9 mouse cellular contexts compared by ENCODE assay signal in the genomic region with DNA sequence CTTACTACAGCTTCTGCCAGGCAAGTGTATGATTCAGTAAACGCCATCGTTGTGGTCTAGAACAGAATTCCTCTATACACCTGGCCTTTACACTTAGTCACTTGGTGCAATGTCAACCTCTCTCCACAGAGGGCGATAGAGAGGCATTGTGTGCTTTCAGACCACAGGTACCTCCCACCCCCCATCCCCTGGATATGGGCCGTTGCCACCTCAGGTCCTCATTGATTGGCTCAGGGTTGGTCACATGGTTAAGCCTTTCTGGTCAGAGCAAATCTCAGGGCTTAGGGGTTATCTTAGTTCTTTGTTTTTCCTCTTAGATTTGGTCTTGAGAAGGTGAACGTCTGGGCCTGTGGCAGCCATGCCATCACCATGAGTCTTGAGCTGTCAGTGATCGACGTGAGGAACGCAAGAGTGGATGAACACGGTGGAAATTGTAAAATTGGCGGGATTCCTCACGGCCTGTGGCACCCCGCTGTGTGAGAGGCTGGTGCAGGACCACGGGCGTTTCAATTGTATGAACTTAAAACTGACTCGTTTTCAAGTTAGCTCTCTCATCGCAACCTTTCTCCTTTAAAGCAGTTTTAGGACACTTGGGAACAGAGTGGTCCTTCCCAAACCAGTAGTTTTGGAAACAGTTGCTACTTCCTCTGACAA. TPM values are rescaled to one million over a fixed set of nuclear protein-coding genes. Genes with fewer than 3 reads are reported as not detected.
DNase-seq lines count a peak whose midpoint lies in the region; ATAC-seq and TF ChIP-seq lines count a peak whose summit lies in the region.
"Had no signal": no experiment of that assay in that cellular context is flagged by ENCODE, and none has a peak within 500 bp of the region (broad histone marks: within the 10 kb centered on the region; RNA-seq: fewer than 3 reads in every experiment).

No protein-coding gene starts in this region.

- no peaks in the 10 kb centered on the region for H3K27me3 ChIP-seq in cerebellum, adult 2 months (ENCODE audit: control insufficient read depth, insufficient read depth, low read length)
- H3K27me3 ChIP-seq in forebrain, embryonic 15.5 days: no peaks in the 10 kb centered on the region
- no peaks in the 10 kb centered on the region for H3K27me3 ChIP-seq in limb, embryonic 13.5 days
- no peaks in the 10 kb centered on the region for H3K27me3 ChIP-seq in midbrain, postnatal 0 days (ENCODE audit: insufficient read depth, low read length)

- no peaks in the 10 kb centered on the region for H3K4me1 ChIP-seq in cerebellum, adult 2 months (ENCODE audit: control insufficient read depth, insufficient read depth, low read length)
- peaks cover 31% of the 10 kb centered on the region for H3K4me1 ChIP-seq in forebrain, embryonic 15.5 days
- peaks cover 9% of the 10 kb centered on the region; the same call in 1 of the 2 replicates for H3K4me1 ChIP-seq in limb, embryonic 13.5 days
- no peaks in the 10 kb centered on the region for H3K4me1 ChIP-seq in midbrain, postnatal 0 days (ENCODE audit: insufficient read depth, low read length)

- no peak overlapping the region for H3K9ac ChIP-seq in forebrain, embryonic 15.5 days (replicated peaks)
- H3K9ac ChIP-seq in limb, embryonic 13.5 days: no peak overlapping the region; the same call in 1 of the 2 replicates
- no peak overlapping the region for H3K9ac ChIP-seq in midbrain, postnatal 0 days (replicated peaks; ENCODE audit: low read length, poor library complexity, severe bottlenecking)

- no peaks in the 10 kb centered on the region for H3K9me3 ChIP-seq in forebrain, embryonic 15.5 days
- no peaks in the 10 kb centered on the region for H3K9me3 ChIP-seq in limb, embryonic 13.5 days
- H3K9me3 ChIP-seq in midbrain, postnatal 0 days (ENCODE audit: low read length): no peaks in the 10 kb centered on the region

- TF ChIP-seq POLR2A in cerebellum, adult 2 months (IDR thresholded peaks at IDR 0.05; ENCODE audit: borderline replicate concordance, insufficient read depth, low read length): no peak

- no peaks in the 10 kb centered on the region for H3K36me3 ChIP-seq in forebrain, embryonic 15.5 days
- no peaks in the 10 kb centered on the region for H3K36me3 ChIP-seq in limb, embryonic 13.5 days
- H3K36me3 ChIP-seq in midbrain, postnatal 0 days (ENCODE audit: insufficient read depth, low read length): no peaks in the 10 kb centered on the region
- H3K36me3 ChIP-seq: G1E had no signal

- peak; percentile 59; the same call in 1 of the 2 replicates for TF ChIP-seq CTCF in cerebellum, adult 2 months (IDR thresholded peaks at IDR 0.05; ENCODE audit: borderline replicate concordance, insufficient read depth, low read depth, low read length)
- peak; percentile 80 for TF ChIP-seq CTCF in midbrain, postnatal 0 days (IDR thresholded peaks at IDR 0.05)

- 13% methylated on average over 16 of the region's 16 CpGs for WGBS in cerebellum, adult 2 months
- 16% methylated on average over 16 of the region's 16 CpGs for WGBS in forebrain, embryonic 15.5 days
- WGBS in limb, embryonic 13.5 days: 13% methylated on average over 16 of the region's 16 CpGs
- 14% methylated on average over 16 of the region's 16 CpGs for WGBS in midbrain, postnatal 0 days

- DNase-seq in cerebellum, adult 2 months: no peak
- DNase-seq in cerebellum, adult 8-10 months: no peak
- peak; percentile 38 for DNase-seq in NIH3T3 (ENCODE audit: low read depth)
- DNase-seq in midbrain, postnatal 0 days (ENCODE audit: low spot score): peak; percentile 59
- no peak for DNase-seq in spleen, adult 12 weeks (ENCODE audit: low spot score)

- no peak overlapping the region for H3K4me2 ChIP-seq in forebrain, embryonic 15.5 days (replicated peaks)
- peak overlapping the region; percentile 51 for H3K4me2 ChIP-seq in limb, embryonic 13.5 days (replicated peaks)
- H3K4me2 ChIP-seq in midbrain, postnatal 0 days (ENCODE audit: low read depth, low read length, poor library complexity, severe bottlenecking): no peak overlapping the region

- no peak for ATAC-seq in forebrain, embryonic 15.5 days (replicated peaks)
- peak; percentile 16; the same call in 1 of the 2 replicates for ATAC-seq in limb, embryonic 13.5 days (ENCODE audit: low FRiP score, low read depth)
- no peak for ATAC-seq in midbrain, postnatal 0 days (ENCODE audit: low FRiP score)
- ATAC-seq in frontal cortex, adult (ENCODE audit: low TSS enrichment): no peak

- H3K27ac ChIP-seq in cerebellum, adult 2 months (ENCODE audit: insufficient read depth, low read length): no peak overlapping the region
- H3K27ac ChIP-seq in forebrain, embryonic 15.5 days (replicated peaks): peak overlapping the region; percentile 68
- no peak overlapping the region for H3K27ac ChIP-seq in limb, embryonic 13.5 days
- no peak overlapping the region for H3K27ac ChIP-seq in midbrain, postnatal 0 days (ENCODE audit: low read depth, low read length)

- no peak overlapping the region for H3K4me3 ChIP-seq in cerebellum, adult 2 months (replicated peaks; ENCODE audit: insufficient read depth, low read depth, low read length)
- no peak overlapping the region for H3K4me3 ChIP-seq in forebrain, embryonic 15.5 days
- peak overlapping the region; percentile 26 for H3K4me3 ChIP-seq in limb, embryonic 13.5 days
- no peak overlapping the region for H3K4me3 ChIP-seq in midbrain, postnatal 0 days (ENCODE audit: low read depth, low read length)

RNA-seq across cellular contexts. Expression of a gene that starts 22.3 kb away (rescaled TPM):
- 13.4 and 14.1 TPM in 2 replicates for polyA plus RNA-seq in cerebellum, adult 2 months (2012; rRNA removed)
- polyA plus RNA-seq in forebrain, embryonic 15.5 days (2015; fragmentation: Nextera tagmentation; extraction: Ambion mirVana): 10.2 and 10.3 TPM in 2 replicates
- 6.7 and 7.0 TPM in 2 replicates for polyA plus RNA-seq in limb, embryonic 13.5 days (2015; fragmentation: Nextera tagmentation; extraction: Ambion mirVana)
- total RNA-seq in midbrain, postnatal 0 days (2014; rRNA removed): 19.3 and 20.9 TPM in 2 replicates
- polyA plus RNA-seq in midbrain, postnatal 0 days (2015; fragmentation: Nextera tagmentation; extraction: Ambion mirVana): 7.4 and 7.5 TPM in 2 replicates

RNA-seq across cellular contexts. Expression of a gene that starts 22.4 kb away (rescaled TPM):
- polyA plus RNA-seq in cerebellum, adult 2 months (2012; rRNA removed): 26.7 and 28.1 TPM in 2 replicates
- polyA plus RNA-seq in forebrain, embryonic 15.5 days (2015; fragmentation: Nextera tagmentation; extraction: Ambion mirVana): 63.2 and 74.5 TPM in 2 replicates
- polyA plus RNA-seq in limb, embryonic 13.5 days (2015; fragmentation: Nextera tagmentation; extraction: Ambion mirVana): 85.3 and 91.5 TPM in 2 replicates
- 11.4 and 30.0 TPM in 2 replicates for total RNA-seq in midbrain, postnatal 0 days (2014; rRNA removed)
- polyA plus RNA-seq in midbrain, postnatal 0 days (2015; fragmentation: Nextera tagmentation; extraction: Ambion mirVana): 87.9 and 97.2 TPM in 2 replicates

RNA-seq across cellular contexts. Expression of a gene that starts 22.6 kb away (rescaled TPM):
- polyA plus RNA-seq in cerebellum, adult 2 months (2012; rRNA removed): 36.1 and 39.9 TPM in 2 replicates
- polyA plus RNA-seq in forebrain, embryonic 15.5 days (2015; fragmentation: Nextera tagmentation; extraction: Ambion mirVana): 26.0 and 28.0 TPM in 2 replicates
- polyA plus RNA-seq in limb, embryonic 13.5 days (2015; fragmentation: Nextera tagmentation; extraction: Ambion mirVana): 24.5 and 27.1 TPM in 2 replicates
- total RNA-seq in midbrain, postnatal 0 days (2014; rRNA removed): 43.2 and 47.1 TPM in 2 replicates
- 15.7 and 16.0 TPM in 2 replicates for polyA plus RNA-seq in midbrain, postnatal 0 days (2015; fragmentation: Nextera tagmentation; extraction: Ambion mirVana)

RNA-seq across cellular contexts. Expression of a gene that starts 28.8 kb away (rescaled TPM):
- 1.5 and 1.8 TPM in 2 replicates for polyA plus RNA-seq in cerebellum, adult 2 months (2012; rRNA removed)
- polyA plus RNA-seq in forebrain, embryonic 15.5 days (2015; fragmentation: Nextera tagmentation; extraction: Ambion mirVana): 16.0 and 16.7 TPM in 2 replicates
- polyA plus RNA-seq in limb, embryonic 13.5 days (2015; fragmentation: Nextera tagmentation; extraction: Ambion mirVana): 1.3 and 1.8 TPM in 2 replicates
- 0.52 and 2.1 TPM in 2 replicates for total RNA-seq in midbrain, postnatal 0 days (2014; rRNA removed)
- polyA plus RNA-seq in midbrain, postnatal 0 days (2015; fragmentation: Nextera tagmentation; extraction: Ambion mirVana): 1.8 and 2.8 TPM in 2 replicates
- polyA plus RNA-seq: G1E had no signal

RNA-seq across cellular contexts. Expression of a gene that starts 45.9 kb away (rescaled TPM):
- 25.9 and 33.0 TPM in 2 replicates for polyA plus RNA-seq in cerebellum, adult 2 months (2012; rRNA removed)
- 4.4 and 13.6 TPM in 2 replicates for polyA plus RNA-seq in forebrain, embryonic 15.5 days (2015; fragmentation: Nextera tagmentation; extraction: Ambion mirVana)
- polyA plus RNA-seq in limb, embryonic 13.5 days (2015; fragmentation: Nextera tagmentation; extraction: Ambion mirVana): 3.1 and 4.1 TPM in 2 replicates
- total RNA-seq in midbrain, postnatal 0 days (2014; rRNA removed): 24.9 and 56.5 TPM in 2 replicates
- polyA plus RNA-seq in midbrain, postnatal 0 days (2015; fragmentation: Nextera tagmentation; extraction: Ambion mirVana): 10.3 and 15.4 TPM in 2 replicates

Comparison
In these comparisons a context has a peak if more than half of its experiments do, and no peak if none do; other contexts are left out.
1. DNase-seq: peak in NIH3T3 (single experiment) and midbrain, postnatal 0 days (single experiment); none in cerebellum, adult 2 months (0 of 2), cerebellum, adult 8-10 months (single experiment) and spleen, adult 12 weeks (single experiment).